Mouse (Mus musculus) mouse trophoblast stem cell (cell line): ENCODE measurements around the gene Emc7.
"Not testable (repeated sequence)": the region's sequence is repeated elsewhere in the genome, so short reads cannot be mapped to it uniquely, and the experiment has no call there.

Experiments
- in situ Hi-C, 2 experiments: fragments of 300-500 bp; cut with MseI, MboI; formaldehyde crosslinking; loops; 2 replicates in 1 of 2; 3 replicates in 1 of 2; pipeline ENCODE4 v1.15.1; 2025

The Emc7 gene

GRCm38 (mm10) chr2:112454862-112455564, at the start of gene Emc7:
TSS of gene Emc7 (plus strand) at chr2:112454997.
- in situ Hi-C loops: no loop called here

DNA sequence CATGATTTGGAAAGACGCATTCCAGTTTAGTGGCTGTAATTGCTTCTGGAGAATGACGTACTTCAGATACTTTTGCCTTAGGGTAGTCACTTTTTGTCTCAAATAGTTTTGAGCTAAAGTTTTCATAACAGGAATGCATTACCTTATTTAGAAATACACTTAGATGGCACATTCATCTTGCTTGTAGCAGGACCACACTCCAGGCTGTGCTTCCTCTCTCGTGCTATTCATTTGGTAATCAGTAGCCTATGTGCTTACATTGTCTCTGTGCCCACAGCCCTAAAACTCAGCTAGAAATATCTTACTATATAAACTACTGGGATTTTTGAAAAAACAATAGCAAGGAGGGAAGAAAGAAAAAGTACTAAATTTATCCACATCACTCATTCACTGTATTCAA, 47.8 kb upstream of the Emc7 start:
- in situ Hi-C loops: no loop called here

GRCm38 (mm10) chr2:112425308-112425707, 29.5 kb upstream of the Emc7 start:
- in situ Hi-C loops: no loop called here

- in situ Hi-C loops: not testable (repeated sequence)
These were observed 26.3 kb upstream of the Emc7 start for GRCm38 (mm10) chr2:112428534-112428933.

- in situ Hi-C loops: no loop called here
These were observed 25.1 kb upstream of the Emc7 start for GRCm38 (mm10) chr2:112429665-112430064.

DNA sequence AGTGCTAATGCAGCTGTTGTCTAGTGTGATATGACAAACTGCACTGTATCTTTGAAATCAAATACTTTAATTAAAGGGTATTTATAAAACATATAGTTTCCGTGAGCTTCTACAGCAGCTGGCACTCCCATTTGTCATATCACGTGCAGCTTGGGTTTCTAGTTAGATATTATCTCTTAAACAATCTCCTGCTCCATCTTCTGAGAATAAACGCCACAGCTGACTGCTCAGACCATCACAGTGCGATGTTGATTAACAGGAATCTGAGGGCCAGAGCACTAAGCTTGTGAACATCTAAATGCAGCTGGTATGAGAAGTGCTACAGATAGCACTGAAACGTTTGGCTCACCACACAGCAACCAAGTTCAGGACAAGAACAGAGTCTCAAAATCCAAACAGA, 24.4 kb upstream of the Emc7 start:
- in situ Hi-C loops: no loop called here

GRCm38 (mm10) chr2:112432523-112432922, 22.3 kb upstream of the Emc7 start:
- in situ Hi-C loops: no loop called here

GRCm38 (mm10) chr2:112433359-112433758, 21.4 kb upstream of the Emc7 start:
- in situ Hi-C loops: no loop called here

GRCm38 (mm10) chr2:112436292-112436691, 18.5 kb upstream of the Emc7 start:
- in situ Hi-C loops: no loop called here

GRCm38 (mm10) chr2:112437589-112437988, 17.2 kb upstream of the Emc7 start:
- in situ Hi-C loops: no loop called here

GRCm38 (mm10) chr2:112443491-112443890, 11.3 kb upstream of the Emc7 start:
- in situ Hi-C loops: no loop called here

DNA sequence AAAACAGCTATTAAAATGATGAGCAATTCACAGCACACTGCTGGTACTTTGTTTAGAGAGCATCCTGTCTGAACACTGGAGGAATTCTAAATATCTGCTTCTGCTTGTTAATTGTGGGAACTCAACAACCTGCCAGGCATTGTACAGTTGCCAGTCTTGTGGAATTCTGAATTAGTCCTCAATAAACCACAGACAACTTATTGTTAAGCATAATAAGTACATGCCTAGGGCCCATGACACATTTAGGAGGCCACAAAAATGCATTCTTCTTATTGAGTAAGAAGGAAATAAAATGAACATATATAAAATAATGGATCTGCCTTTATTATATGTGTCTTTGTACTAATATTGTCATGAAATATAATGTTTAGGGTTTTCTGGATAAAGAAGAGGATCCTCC, 9.3 kb upstream of the Emc7 start:
- in situ Hi-C loops: no loop called here

DNA sequence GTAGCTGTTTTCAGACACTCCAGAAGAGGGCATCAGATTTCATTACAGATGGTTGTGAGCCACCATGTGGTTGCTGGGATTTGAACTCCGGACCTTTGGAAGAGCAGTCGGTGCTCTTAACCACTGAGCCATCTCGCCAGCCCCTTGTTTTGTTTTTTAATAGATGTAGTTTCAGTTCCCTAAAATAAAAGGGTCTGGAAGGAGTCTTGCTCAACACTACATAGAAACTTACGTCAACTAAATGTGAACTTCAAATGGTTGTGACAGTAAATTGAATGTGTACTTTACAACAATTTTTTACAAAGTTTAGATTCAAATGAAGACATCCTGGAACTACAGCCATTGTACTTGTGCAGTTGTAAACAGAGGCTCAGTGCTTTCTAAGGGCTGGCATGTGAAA, 6.8 kb upstream of the Emc7 start:
- in situ Hi-C loops: not testable (repeated sequence)

- in situ Hi-C loops: no loop called here
These were observed 6.2 kb upstream of the Emc7 start for GRCm38 (mm10) chr2:112448510-112449059.

DNA sequence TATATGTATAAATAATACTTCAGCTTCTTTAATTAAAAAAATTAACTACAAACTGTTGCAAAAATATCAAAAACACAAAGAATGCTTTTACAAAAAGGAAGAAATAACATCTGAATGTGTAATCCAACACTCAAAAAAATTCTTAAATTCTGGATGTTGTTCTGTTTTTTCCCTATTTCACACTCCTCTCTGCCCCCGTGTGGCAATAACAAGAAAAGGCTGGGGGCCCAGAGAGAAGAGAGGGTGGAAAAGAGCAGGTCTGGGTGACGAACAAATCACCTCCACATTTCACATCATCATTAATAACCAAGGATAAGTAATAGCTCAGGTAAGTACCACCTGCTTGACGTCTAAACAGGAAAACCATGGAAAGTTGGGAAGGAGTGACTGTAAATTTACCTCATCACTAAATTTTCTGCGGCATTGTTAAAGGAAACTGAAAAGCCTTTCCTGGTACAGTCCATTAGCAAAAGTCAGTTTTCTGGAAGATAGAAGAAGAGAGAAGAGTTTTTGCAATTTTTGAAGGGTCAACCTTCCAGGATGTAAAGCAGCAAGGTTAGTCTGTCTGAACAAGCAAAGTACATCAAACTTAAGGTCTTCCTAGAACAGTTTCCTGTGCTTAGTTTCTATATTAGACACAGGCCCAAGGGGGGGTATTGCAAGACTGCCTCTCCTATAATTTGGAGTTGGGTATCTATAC, 5.0 kb upstream of the Emc7 start:
- in situ Hi-C loops: no loop called here

- in situ Hi-C loops: not testable (repeated sequence)
These were observed 2.3 kb upstream of the Emc7 start for GRCm38 (mm10) chr2:112452513-112452912.

GRCm38 (mm10) chr2:112454125-112454861, 504 bp upstream of the Emc7 start:
- in situ Hi-C loops: no loop called here

DNA sequence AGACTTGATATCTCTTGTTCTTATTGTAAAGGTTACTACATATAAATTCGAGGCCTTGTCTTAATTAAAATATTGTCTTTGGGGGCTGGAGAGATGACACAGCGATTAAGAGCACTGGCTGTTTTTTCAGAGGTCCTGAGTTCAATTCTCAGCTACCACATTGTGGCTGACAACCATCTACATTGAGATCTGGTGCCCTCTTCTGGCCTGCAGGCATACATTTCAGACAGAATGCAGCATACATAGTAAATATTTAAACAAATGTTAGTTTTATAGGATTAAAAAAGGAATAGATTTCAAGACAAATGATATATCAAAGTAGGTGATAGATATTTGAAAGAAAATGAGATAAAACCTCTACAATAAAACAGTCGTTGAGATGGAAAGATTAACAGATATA, 5.8 kb downstream of the Emc7 start:
- in situ Hi-C loops: no loop called here

GRCm38 (mm10) chr2:112469542-112469941, 14.7 kb downstream of the Emc7 start:
- in situ Hi-C loops: no loop called here

DNA sequence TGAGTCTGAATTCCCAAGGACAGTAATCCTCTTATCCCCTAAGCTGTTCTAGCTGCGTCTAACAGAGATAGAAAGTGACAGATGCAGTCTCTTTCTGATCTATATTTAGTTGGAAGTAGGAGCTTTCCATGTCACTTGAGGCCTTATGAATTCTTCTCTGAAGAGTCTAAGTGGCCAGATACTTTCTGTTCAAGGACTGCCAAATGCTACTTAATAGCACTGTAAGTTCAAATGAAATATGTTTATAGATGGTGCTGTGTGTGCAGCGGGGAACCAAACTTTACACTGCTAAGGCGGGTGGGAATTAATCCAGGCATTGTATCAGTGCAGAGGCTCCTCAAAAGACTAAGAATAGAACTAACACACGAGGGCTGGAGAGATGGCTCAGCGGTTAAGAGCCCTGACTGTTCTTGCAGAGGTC, 16.2 kb downstream of the Emc7 start:
- in situ Hi-C loops: no loop called here

DNA sequence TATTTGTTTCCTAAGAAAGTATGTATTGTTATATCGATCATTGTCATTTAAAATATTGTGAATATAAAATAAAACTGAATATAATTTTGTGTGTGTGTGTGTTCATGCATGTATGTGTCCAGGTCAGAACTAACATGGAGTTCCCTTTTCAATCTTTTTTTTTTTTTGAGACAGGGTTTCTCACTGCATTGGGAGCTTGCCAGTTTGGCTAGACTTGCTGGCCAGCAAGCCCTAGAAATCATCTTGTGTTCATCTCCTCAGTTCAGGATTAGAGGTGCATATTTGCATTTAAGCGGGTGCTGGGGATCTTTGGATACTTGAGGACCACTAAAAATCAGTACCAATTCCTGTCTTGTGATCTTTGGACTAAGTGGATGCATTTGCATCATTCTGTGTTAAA, 17.3 kb downstream of the Emc7 start:
- in situ Hi-C loops: no loop called here

- in situ Hi-C loops: no loop called here
These were observed 20.4 kb downstream of the Emc7 start for GRCm38 (mm10) chr2:112474997-112475724.
